Mouse (Mus musculus) olfactory bulb, adult 2 months (tissue): ENCODE results near the gene Rbm28. TPM values are rescaled to one million over a fixed set of nuclear protein-coding genes. Genes with fewer than 3 reads are reported as not detected.
A peak's percentile ranks its signal among the peaks of the same experiment; 100 is the strongest.

Source experiments
- H3K27ac ChIP-seq: fragments of 200-500 bp; 2 replicates; pipeline ENCODE4 v1.5.1; 2012; ENCODE audit warnings: low read depth, low read length; ENCODE audit not compliant: insufficient read depth
- H3K4me1 ChIP-seq: fragments of 200-500 bp; 2 replicates; pipeline ENCODE4 v1.6.1; 2012; ENCODE audit warnings: low read length; ENCODE audit not compliant: control insufficient read depth, insufficient read depth
- H3K4me3 ChIP-seq: fragments of 200-500 bp; 2 replicates; pipeline ENCODE4 v1.5.1; 2012; ENCODE audit warnings: mild to moderate bottlenecking, low read depth, low read length, moderate library complexity; ENCODE audit not compliant: insufficient read depth
- CTCF ChIP-seq: fragments of 200-500 bp; IDR thresholded peaks from 2 replicates; pipeline ENCODE4 v1.5.1; 2012; ENCODE audit warnings: low read depth, mild to moderate bottlenecking, low read length, moderate library complexity; ENCODE audit not compliant: insufficient read depth
- POLR2A ChIP-seq: fragments of 200-500 bp; IDR thresholded peaks from 2 replicates; pipeline ENCODE4 v1.6.1; 2012; ENCODE audit warnings: mild to moderate bottlenecking, low read depth, low read length, moderate library complexity; ENCODE audit not compliant: insufficient read depth
- WGBS: fragments of 180-500 bp; shearing (Covaris S2); methylation state at CpG from one replicate; pipeline ENCODE4 v1.1.7; 2018; 5-methylcytosine and 5-hydroxymethylcytosine counted together
- polyA plus RNA-seq: library from polyadenylated mRNA; stranded (reverse); fragments of >200 nt; gene quantifications from 2 replicates; pipeline ENCODE4 v1.2.4, GENCODE M21; 2012; ENCODE audit warnings: low replicate concordance; ENCODE audit not compliant: missing spikeins, insufficient read depth, insufficient read length

The Rbm28 gene
- polyA plus RNA-seq, 1 experiment, result not detected

DNA sequence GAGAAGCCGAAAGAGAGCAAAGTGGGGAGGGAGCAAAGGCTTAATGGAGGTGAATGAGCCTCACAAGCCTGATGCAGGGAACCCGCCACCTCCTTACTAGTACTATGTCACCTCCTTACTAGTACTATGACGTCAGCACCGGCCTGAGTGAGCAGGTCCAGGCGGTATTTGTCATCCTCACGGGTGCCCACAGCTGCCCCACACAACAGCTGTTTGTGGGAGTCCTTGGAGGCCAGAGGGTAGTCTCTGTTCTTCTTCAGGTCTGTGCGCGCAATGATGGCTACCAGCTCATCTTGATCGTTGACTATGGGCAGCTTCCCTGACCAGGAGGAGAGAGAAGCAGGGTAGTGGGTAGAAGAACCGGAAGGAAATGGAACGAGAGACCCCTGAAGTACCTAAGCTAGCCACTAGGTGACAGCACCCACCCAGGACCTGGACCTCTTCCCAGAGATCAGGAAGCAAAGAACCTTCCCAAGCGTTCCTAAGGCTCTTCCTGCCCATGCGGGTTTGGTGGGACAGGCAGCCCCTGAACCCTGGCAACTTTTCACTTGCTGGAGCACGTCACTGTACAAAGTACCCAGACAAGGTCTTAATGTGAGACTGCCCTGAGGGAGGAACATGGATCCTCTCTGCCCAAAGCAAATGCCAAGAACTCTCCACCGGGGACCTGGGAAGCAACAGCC, 40.3 kb upstream of the Rbm28 start:
- H3K4me1 ChIP-seq, result peaks cover 4% of the 10 kb centered on the region
- WGBS, result 44% methylated on average over 15 of the region's 15 CpGs
- H3K27ac ChIP-seq, result no peak overlapping the region
- no peak overlapping the region for H3K4me3 ChIP-seq
- TF ChIP-seq POLR2A (no peak), CTCF (peak; percentile 60)

DNA sequence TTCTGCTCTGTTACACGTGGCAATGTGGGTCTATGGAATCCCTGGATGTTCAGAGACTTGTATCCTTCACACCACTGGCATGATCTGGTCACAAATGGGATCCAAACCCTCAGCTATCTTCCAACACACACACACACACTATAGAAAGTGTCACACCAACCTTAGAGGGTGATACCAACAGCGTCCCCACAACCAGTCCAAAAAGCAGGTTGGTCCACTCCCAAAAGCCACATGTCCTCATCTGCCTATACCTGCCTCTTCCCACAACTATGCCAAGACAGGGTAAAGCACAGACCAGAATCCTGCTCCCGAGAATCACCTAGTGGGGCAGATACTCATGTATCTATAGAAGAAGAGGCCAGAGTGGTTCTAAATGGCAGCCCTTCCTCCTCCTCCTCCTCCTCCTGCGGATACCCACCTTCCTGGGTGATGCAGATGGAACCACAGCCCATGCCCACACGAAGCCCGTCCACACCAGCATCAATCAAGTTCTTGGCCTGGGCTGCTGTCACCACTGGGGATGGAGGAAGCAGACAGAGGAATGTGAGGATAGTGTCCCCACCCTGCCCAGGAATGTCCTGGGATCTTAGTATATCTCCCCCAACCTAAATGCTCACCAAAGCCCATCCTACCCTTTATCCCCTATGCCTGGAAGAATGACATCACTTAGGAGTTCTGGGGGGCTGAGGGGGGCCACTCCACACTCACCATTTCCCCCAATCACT, 39.2 kb upstream of the Rbm28 start:
- 88% methylated on average over 6 of the region's 6 CpGs for WGBS
- no peak overlapping the region for H3K4me3 ChIP-seq
- H3K4me1 ChIP-seq, result peaks cover 4% of the 10 kb centered on the region
- H3K27ac ChIP-seq, result no peak overlapping the region
- no peak for TF ChIP-seq CTCF
- TF ChIP-seq POLR2A, result no peak

DNA sequence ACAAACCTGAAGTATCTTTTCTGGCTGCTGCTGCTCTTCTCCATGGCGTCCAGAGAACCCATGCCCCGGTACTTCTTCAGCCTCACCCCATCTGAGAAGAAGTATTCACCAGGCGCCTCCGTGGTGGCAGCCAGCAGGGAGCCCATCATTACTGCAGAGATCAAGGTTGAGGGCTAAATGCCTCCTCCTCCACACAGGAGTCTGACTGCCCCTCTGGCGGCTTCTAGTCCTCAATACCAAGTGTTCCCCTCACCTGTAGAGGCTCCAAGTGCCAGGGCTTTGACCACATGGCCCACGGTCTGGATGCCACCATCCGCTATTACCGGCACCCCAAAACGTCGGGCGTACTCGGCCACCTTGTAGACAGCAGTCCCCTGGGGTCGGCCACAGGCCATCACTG, 38.3 kb upstream of the Rbm28 start:
- H3K27ac ChIP-seq, result no peak overlapping the region
- no peak overlapping the region for H3K4me3 ChIP-seq
- TF ChIP-seq CTCF, result no peak
- TF ChIP-seq POLR2A, result no peak
- peaks cover 6% of the 10 kb centered on the region for H3K4me1 ChIP-seq
- 95% methylated on average over 13 of the region's 13 CpGs for WGBS

DNA sequence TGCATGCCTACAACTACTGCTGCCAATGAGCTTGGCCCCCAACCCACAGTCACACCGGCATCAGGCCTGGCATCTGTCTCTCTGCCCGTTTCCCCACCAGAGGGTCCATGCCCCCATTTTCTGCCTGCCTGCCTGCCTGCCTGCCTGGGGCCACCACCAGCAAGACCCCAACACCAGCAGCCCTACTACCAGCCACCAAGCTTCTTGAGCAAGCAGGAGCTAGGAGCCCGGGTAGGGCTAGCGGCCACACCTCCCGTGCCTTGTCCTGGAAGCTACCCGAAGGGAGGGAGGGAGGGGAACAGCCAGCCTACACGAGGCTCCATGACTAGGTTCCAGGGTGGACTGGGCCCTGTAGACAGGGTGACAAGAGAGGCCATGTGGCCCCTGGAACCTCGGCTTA, 37.2 kb upstream of the Rbm28 start:
- no peak overlapping the region for H3K4me3 ChIP-seq
- TF ChIP-seq POLR2A, result no peak
- no peak for TF ChIP-seq CTCF
- WGBS, result 85% methylated on average over 8 of the region's 8 CpGs
- H3K27ac ChIP-seq, result no peak overlapping the region
- peaks cover 6% of the 10 kb centered on the region for H3K4me1 ChIP-seq

DNA sequence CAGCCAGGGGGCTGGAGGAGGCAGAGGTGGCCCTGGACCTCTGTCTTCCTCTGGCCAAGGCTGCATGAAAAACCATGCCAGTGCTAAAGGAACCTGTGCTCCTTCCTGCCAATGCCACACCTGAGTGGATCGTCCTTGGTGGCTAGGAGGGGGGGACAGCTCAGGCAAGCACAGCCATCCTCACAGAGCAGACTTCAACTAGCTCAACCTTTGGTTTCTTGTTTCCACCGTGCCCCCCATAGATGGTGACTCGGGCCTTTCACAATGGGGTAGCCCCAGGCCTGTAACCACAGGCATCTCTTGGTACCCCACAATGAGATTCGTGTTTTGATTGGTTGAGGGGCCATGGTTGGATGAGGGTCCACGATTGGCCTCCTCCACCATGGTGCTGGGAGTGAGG, 36.5 kb upstream of the Rbm28 start:
- 93% methylated on average over 5 of the region's 5 CpGs for WGBS
- Histone ChIP-seq H3K27ac (no peak overlapping the region), H3K4me1 (peaks cover 6% of the 10 kb centered on the region), H3K4me3 (no peak overlapping the region)
- no peak for TF ChIP-seq CTCF
- no peak for TF ChIP-seq POLR2A

DNA sequence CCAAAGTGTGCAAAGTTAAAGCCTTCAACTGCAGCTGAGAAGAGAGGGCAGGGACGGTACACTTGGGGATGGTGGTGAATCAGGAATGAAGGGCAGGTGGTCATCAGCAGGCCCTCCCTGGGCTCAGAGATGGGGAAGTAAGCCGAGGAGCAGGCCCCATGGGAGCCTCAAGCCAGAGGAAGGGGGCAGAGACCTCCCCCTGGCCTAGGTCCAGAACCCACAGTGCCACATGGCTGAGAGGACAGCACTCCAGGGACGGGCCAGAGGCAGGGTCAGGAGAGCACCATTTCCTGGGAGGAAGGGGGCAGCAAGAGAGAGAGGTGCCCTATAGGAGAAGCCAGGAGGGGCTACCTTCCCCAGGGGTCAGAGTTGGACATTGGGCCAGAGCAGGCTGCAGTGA, 35.7 kb upstream of the Rbm28 start:
- TF ChIP-seq POLR2A (no peak), CTCF (no peak)
- no peak overlapping the region for H3K4me3 ChIP-seq
- H3K4me1 ChIP-seq, result peaks cover 11% of the 10 kb centered on the region
- no peak overlapping the region for H3K27ac ChIP-seq
- 57% methylated on average over 3 of the region's 3 CpGs for WGBS

DNA sequence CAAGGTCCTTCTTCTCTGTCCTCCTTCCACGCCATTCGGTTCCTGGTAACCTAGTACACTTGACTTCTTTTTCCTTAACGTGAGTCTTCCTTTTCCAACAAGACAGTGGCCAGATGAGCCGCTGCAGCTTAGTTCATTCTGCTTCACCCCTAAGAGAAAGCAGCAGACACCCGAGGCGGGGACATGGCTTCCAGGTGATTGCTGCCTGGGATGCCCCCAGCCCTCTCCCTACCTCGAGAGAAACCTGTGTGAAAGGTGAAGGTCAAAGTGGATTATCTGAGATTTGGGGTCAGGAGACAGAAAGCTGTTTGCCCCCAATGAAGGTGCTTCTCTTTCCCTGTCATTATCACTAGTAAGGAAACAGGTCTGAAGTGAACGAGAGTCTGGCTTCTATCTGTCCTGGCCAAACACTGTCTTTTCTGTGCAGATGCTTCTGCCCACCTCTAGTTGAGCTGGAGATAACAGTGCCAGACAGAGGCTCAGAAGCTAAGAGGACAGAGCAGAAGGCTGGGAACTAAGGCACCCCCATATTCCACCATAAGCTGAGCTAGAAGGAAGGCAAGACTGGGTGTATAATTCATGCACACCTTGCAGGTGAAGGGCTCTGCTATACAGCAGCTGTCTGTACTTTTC, 34.5 kb upstream of the Rbm28 start:
- WGBS, result 44% methylated on average over 8 of the region's 8 CpGs
- TF ChIP-seq POLR2A (no peak), CTCF (no peak)
- H3K4me3 ChIP-seq, result no peak overlapping the region
- H3K27ac ChIP-seq, result no peak overlapping the region
- H3K4me1 ChIP-seq, result peaks cover 8% of the 10 kb centered on the region

DNA sequence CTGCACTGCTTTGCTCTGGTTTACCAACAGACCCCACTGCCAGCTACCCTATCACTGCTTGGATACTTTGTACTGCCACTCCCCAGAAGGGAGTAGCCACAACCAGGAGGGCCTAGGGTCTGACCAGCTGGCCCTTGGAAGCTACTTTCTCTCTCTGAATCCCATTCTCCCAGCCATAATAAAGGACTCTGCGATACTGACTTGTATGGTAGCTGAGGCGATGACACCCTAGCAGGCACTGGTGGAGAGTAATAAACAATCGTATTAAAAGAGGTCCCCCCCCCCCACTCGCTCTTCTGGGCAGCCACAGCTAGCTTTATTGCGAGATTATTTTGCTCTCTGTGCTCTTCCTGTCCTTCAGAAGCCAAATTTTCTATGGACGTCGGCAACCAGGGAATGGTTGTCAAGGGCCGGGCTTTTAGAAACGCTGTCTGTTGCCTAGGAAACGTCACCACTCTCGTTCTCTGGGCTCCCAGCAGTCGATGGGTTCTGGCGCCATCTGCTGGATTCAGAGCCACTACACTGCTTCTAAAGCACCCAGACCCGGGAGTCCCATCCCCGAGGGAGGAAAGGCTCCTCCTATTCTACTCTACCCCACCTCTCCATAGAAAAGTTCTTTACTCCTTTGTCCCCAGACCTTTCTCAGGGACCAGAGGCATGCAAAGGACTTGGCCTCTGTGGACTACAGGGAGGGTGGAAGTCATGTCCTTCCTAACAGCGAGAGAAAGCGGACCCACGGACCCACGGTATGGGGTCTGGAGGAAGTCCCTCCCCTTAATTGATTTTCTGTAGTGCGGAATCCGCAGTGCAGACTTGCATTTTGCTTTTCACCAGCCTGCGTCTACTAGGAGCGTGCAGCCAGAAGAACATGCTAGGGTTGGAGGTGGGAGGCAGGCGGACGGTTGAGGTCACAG, 33.8 kb upstream of the Rbm28 start:
- peak overlapping the region; percentile 32 for H3K4me3 ChIP-seq
- 9% methylated on average over 25 of the region's 25 CpGs for WGBS

More for the DNA sequence above, 33.8 kb upstream of the Rbm28 start:
- Histone ChIP-seq H3K4me1 (peaks cover 8% of the 10 kb centered on the region), H3K27ac (no peak overlapping the region)
- TF ChIP-seq POLR2A (no peak; the same call in 1 of the 2 replicates), CTCF (peak; percentile 92)
